Mouse (Mus musculus) ES-E14 (cell line): ENCODE measurements at regions not wholly inside any gene's neighbourhood (a gene's known extent, or its start where the extent isn't known, plus 50 kb on each side); places are given as distances from the start of the nearest gene placed in this dataset.

Experiments
- CHD2 ChIP-seq: IDR thresholded peaks from 2 replicates; pipeline ENCODE4 v1.6.1; 2014; ENCODE audit warnings: mild to moderate bottlenecking, low read depth, low read length, inconsistent platforms
- HCFC1 ChIP-seq: IDR thresholded peaks from 2 replicates; pipeline ENCODE4 v1.6.1; 2012; ENCODE audit warnings: low read length, inconsistent platforms, borderline replicate concordance; ENCODE audit not compliant: insufficient read depth
- MAFK ChIP-seq: IDR thresholded peaks from 2 replicates; pipeline ENCODE4 v1.6.1; 2014; ENCODE audit warnings: mild to moderate bottlenecking, low read depth, low read length, inconsistent platforms; ENCODE audit not compliant: insufficient read depth
- ZC3H11A ChIP-seq: IDR thresholded peaks from 2 replicates; pipeline ENCODE4 v1.6.1; 2012; ENCODE audit warnings: low read depth, mild to moderate bottlenecking, inconsistent platforms, low read length, borderline replicate concordance
- ZNF384 ChIP-seq: IDR thresholded peaks from 2 replicates; pipeline ENCODE4 v1.6.1; 2012; ENCODE audit warnings: low read depth, low read length, inconsistent platforms

DNA sequence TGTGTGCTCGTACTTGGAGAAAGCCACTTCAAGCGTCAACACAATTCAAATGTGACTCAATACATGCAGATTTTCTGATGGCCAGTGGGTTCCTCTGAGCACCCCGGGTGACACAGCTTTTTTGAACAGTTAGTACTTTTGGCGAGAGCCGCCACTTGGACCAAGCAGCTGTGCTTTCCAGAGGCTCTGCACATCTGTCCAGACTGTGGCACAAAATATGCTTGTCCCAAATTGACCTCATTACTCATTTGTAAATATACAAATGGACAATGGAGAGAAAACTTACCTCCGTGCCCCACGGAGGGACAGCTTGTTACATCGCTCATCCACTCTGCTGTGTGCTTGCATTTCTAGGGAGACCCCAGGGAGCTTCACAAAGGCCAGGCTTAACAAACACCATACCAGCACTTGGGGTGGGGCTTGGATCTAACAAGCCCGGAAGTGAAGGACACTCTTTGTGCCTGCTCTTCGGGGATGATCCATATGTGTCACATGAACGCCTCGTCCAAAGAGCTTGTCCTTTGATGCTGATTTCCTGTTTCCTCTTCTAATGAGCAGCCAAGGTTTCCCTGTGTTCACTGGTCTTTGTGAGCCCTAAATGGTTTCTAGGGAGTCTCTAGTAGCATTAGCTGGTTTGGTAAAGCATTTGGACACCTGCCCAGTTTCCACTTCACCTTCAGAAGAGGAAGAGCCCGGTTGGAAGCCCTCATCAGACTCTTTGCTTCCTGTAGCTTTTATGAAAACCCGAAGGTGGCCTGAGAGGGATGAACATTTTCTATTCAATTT, 91.6 kb upstream of the Rora start:
- TF ChIP-seq ZC3H11A (no peak), HCFC1 (no peak), MAFK (no peak), CHD2 (no peak), ZNF384 (no peak)
